Mouse (Mus musculus): ENCODE data around the gene Lrg1. TPM values are rescaled to one million over a fixed set of nuclear protein-coding genes. Genes with fewer than 3 reads are reported as not detected.
"Not testable (repeated sequence)": the region's sequence is repeated elsewhere in the genome, so short reads cannot be mapped to it uniquely, and the experiment has no call there.

The Lrg1 gene
- total RNA-seq, 2 experiments from 2014 or later: 1.7 to 6.9 TPM

- no peak for ATAC-seq (replicated peaks; ENCODE audit: low FRiP score, poor library complexity, severe bottlenecking)
Observed at GRCm38 (mm10) chr17:56079921-56080320, 41.9 kb downstream of the Lrg1 start.

- ATAC-seq (replicated peaks; ENCODE audit: low FRiP score, poor library complexity, severe bottlenecking): peak; percentile 79
Observed at GRCm38 (mm10) chr17:56078880-56079795, 42.7 kb downstream of the Lrg1 start, which contains the start of gene Hdgfl2. Gene Hdgfl2, plus strand, starts transcription at chr17:56079634.

GRCm38 (mm10) chr17:56078361-56078760, 43.4 kb downstream of the Lrg1 start:
- not testable (repeated sequence) for ATAC-seq (replicated peaks; ENCODE audit: low FRiP score, poor library complexity, severe bottlenecking)

GRCm38 (mm10) chr17:56077523-56077922, 44.3 kb downstream of the Lrg1 start:
- no peak for ATAC-seq (replicated peaks; ENCODE audit: low FRiP score, poor library complexity, severe bottlenecking)

- ATAC-seq (replicated peaks; ENCODE audit: low FRiP score, poor library complexity, severe bottlenecking): peak; percentile 61
Observed at GRCm38 (mm10) chr17:56074827-56075208, 47.0 kb downstream of the Lrg1 start, which contains the start of gene Ubxn6. Gene Ubxn6, minus strand, starts transcription at chr17:56075028.

- peak; percentile 31 for ATAC-seq (replicated peaks; ENCODE audit: low FRiP score, poor library complexity, severe bottlenecking)
Observed at GRCm38 (mm10) chr17:56074097-56074826, 47.5 kb downstream of the Lrg1 start.

GRCm38 (mm10) chr17:56072243-56072642, 49.6 kb downstream of the Lrg1 start:
- no peak for ATAC-seq (replicated peaks; ENCODE audit: low FRiP score, poor library complexity, severe bottlenecking)

- ATAC-seq (replicated peaks; ENCODE audit: low FRiP score, poor library complexity, severe bottlenecking): no peak
Observed at GRCm38 (mm10) chr17:56071126-56071525, 50.7 kb downstream of the Lrg1 start.

Other genes with a start within 250 kb of the Lrg1 start
- gene Zfp119a, start 243.1 kb downstream of the Lrg1 start, total RNA-seq (2015; ENCODE audit: low replicate concordance): 1.3 TPM in 1 of 2 replicates, not detected in the other
- gene Zfp119a, start 243.1 kb downstream of the Lrg1 start, total RNA-seq (2017; ENCODE audit: low replicate concordance): 1.0 and 2.8 TPM in 2 replicates
- gene Zfp959, start 229.9 kb downstream of the Lrg1 start, total RNA-seq (2015; ENCODE audit: low replicate concordance): 5.0 and 9.0 TPM in 2 replicates
- gene Zfp959, start 229.9 kb downstream of the Lrg1 start, total RNA-seq (2017; ENCODE audit: low replicate concordance): 3.6 and 5.7 TPM in 2 replicates
- gene Zfp119b, start 172.5 kb downstream of the Lrg1 start, total RNA-seq (2015; ENCODE audit: low replicate concordance): 1.4 TPM in 1 of 2 replicates, not detected in the other
- 1.2 and 6.4 TPM in 2 replicates for gene Zfp119b, start 172.5 kb downstream of the Lrg1 start, total RNA-seq (2017; ENCODE audit: low replicate concordance)
- 5.4 and 6.8 TPM in 2 replicates for gene Ebi3, start 169.4 kb downstream of the Lrg1 start, total RNA-seq (2015; ENCODE audit: low replicate concordance)
- 4.0 and 16.4 TPM in 2 replicates for gene Ebi3, start 169.4 kb downstream of the Lrg1 start, total RNA-seq (2017; ENCODE audit: low replicate concordance)
- gene Yju2, start 162.9 kb downstream of the Lrg1 start, total RNA-seq (2015; ENCODE audit: low replicate concordance): 3.8 and 5.4 TPM in 2 replicates
- gene Yju2, start 162.9 kb downstream of the Lrg1 start, total RNA-seq (2017; ENCODE audit: low replicate concordance): 1.7 and 5.4 TPM in 2 replicates
- not detected in 2 replicates for gene Shd, start 151.5 kb downstream of the Lrg1 start, total RNA-seq (2015; ENCODE audit: low replicate concordance)
- not detected in 2 replicates for gene Shd, start 151.5 kb downstream of the Lrg1 start, total RNA-seq (2017; ENCODE audit: low replicate concordance)
- not detected in 2 replicates for gene Fsd1, start 135.5 kb downstream of the Lrg1 start, total RNA-seq (2015; ENCODE audit: low replicate concordance)
- not detected in 2 replicates for gene Fsd1, start 135.5 kb downstream of the Lrg1 start, total RNA-seq (2017; ENCODE audit: low replicate concordance)
- not detected in 2 replicates for gene Stap2, start 116.4 kb downstream of the Lrg1 start, total RNA-seq (2015; ENCODE audit: low replicate concordance)
- 0.98 TPM in 1 of 2 replicates, not detected in the other for gene Stap2, start 116.4 kb downstream of the Lrg1 start, total RNA-seq (2017; ENCODE audit: low replicate concordance)
- 4.0 and 6.7 TPM in 2 replicates for gene Mpnd, start 116.3 kb downstream of the Lrg1 start, total RNA-seq (2015; ENCODE audit: low replicate concordance)
- 2.3 and 35.3 TPM in 2 replicates for gene Mpnd, start 116.3 kb downstream of the Lrg1 start, total RNA-seq (2017; ENCODE audit: low replicate concordance)
- gene Sh3gl1, start 85.4 kb downstream of the Lrg1 start, total RNA-seq (2015; ENCODE audit: low replicate concordance): 14.4 and 14.7 TPM in 2 replicates
- gene Sh3gl1, start 85.4 kb downstream of the Lrg1 start, total RNA-seq (2017; ENCODE audit: low replicate concordance): 27.6 and 28.1 TPM in 2 replicates
- 26.4 and 28.1 TPM in 2 replicates for gene Chaf1a, start 81.6 kb downstream of the Lrg1 start, total RNA-seq (2015; ENCODE audit: low replicate concordance)
- 32.6 and 39.0 TPM in 2 replicates for gene Chaf1a, start 81.6 kb downstream of the Lrg1 start, total RNA-seq (2017; ENCODE audit: low replicate concordance)
- gene Ubxn6, start 47.0 kb downstream of the Lrg1 start, total RNA-seq (2015; ENCODE audit: low replicate concordance): 4.7 and 8.4 TPM in 2 replicates
- 1.9 and 5.6 TPM in 2 replicates for gene Ubxn6, start 47.0 kb downstream of the Lrg1 start, total RNA-seq (2017; ENCODE audit: low replicate concordance)
- 36.5 and 71.4 TPM in 2 replicates for gene Hdgfl2, start 42.4 kb downstream of the Lrg1 start, total RNA-seq (2015; ENCODE audit: low replicate concordance)
- 125 and 144 TPM in 2 replicates for gene Hdgfl2, start 42.4 kb downstream of the Lrg1 start, total RNA-seq (2017; ENCODE audit: low replicate concordance)
- not detected in 2 replicates for gene Plin4, start 12.2 kb downstream of the Lrg1 start, total RNA-seq (2015; ENCODE audit: low replicate concordance)
- gene Plin4, start 12.2 kb downstream of the Lrg1 start, total RNA-seq (2017; ENCODE audit: low replicate concordance): not detected in 2 replicates
- gene Plin5, start 4.4 kb downstream of the Lrg1 start, total RNA-seq (2015; ENCODE audit: low replicate concordance): not detected in 2 replicates
- gene Plin5, start 4.4 kb downstream of the Lrg1 start, total RNA-seq (2017; ENCODE audit: low replicate concordance): not detected in 2 replicates
- gene Sema6b, start 18.3 kb upstream of the Lrg1 start, total RNA-seq (2015; ENCODE audit: low replicate concordance): 1.4 TPM in 1 of 2 replicates, not detected in the other
- 0.83 TPM in 1 of 2 replicates, not detected in the other for gene Sema6b, start 18.3 kb upstream of the Lrg1 start, total RNA-seq (2017; ENCODE audit: low replicate concordance)
- 1.3 and 1.4 TPM in 2 replicates for gene Tnfaip8l1, start 40.5 kb upstream of the Lrg1 start, total RNA-seq (2015; ENCODE audit: low replicate concordance)
- gene Tnfaip8l1, start 40.5 kb upstream of the Lrg1 start, total RNA-seq (2017; ENCODE audit: low replicate concordance): 0.26 and 1.6 TPM in 2 replicates
- gene Mydgf, start 61.9 kb upstream of the Lrg1 start, total RNA-seq (2015; ENCODE audit: low replicate concordance): 9.6 and 11.2 TPM in 2 replicates
- 5.6 and 6.8 TPM in 2 replicates for gene Mydgf, start 61.9 kb upstream of the Lrg1 start, total RNA-seq (2017; ENCODE audit: low replicate concordance)
- gene Dpp9, start 96.9 kb upstream of the Lrg1 start, total RNA-seq (2015; ENCODE audit: low replicate concordance): 5.8 and 11.7 TPM in 2 replicates
- gene Dpp9, start 96.9 kb upstream of the Lrg1 start, total RNA-seq (2017; ENCODE audit: low replicate concordance): 6.5 and 8.9 TPM in 2 replicates
- gene Fem1a, start 134.8 kb upstream of the Lrg1 start, total RNA-seq (2015; ENCODE audit: low replicate concordance): 7.2 and 8.4 TPM in 2 replicates
- 5.7 and 7.6 TPM in 2 replicates for gene Fem1a, start 134.8 kb upstream of the Lrg1 start, total RNA-seq (2017; ENCODE audit: low replicate concordance)
- 4.0 and 4.6 TPM in 2 replicates for gene Ticam1, start 154.8 kb upstream of the Lrg1 start, total RNA-seq (2015; ENCODE audit: low replicate concordance)
- 1.4 and 2.6 TPM in 2 replicates for gene Ticam1, start 154.8 kb upstream of the Lrg1 start, total RNA-seq (2017; ENCODE audit: low replicate concordance)
- 2.2 and 2.5 TPM in 2 replicates for gene Plin3, start 170.9 kb upstream of the Lrg1 start, total RNA-seq (2015; ENCODE audit: low replicate concordance)
- gene Plin3, start 170.9 kb upstream of the Lrg1 start, total RNA-seq (2017; ENCODE audit: low replicate concordance): 5.6 and 6.7 TPM in 2 replicates
- not detected in 2 replicates for gene Arrdc5, start 178.3 kb upstream of the Lrg1 start, total RNA-seq (2015; ENCODE audit: low replicate concordance)
- not detected in 2 replicates for gene Arrdc5, start 178.3 kb upstream of the Lrg1 start, total RNA-seq (2017; ENCODE audit: low replicate concordance)
- gene Uhrf1, start 181.3 kb upstream of the Lrg1 start, total RNA-seq (2015; ENCODE audit: low replicate concordance): 86.9 and 122 TPM in 2 replicates
- 178 and 179 TPM in 2 replicates for gene Uhrf1, start 181.3 kb upstream of the Lrg1 start, total RNA-seq (2017; ENCODE audit: low replicate concordance)
- 3.4 and 18.0 TPM in 2 replicates for gene Kdm4b, start 204.1 kb upstream of the Lrg1 start, total RNA-seq (2015; ENCODE audit: low replicate concordance)
- 3.4 and 8.5 TPM in 2 replicates for gene Kdm4b, start 204.1 kb upstream of the Lrg1 start, total RNA-seq (2017; ENCODE audit: low replicate concordance)